Mouse (Mus musculus) urinary bladder, postnatal 25 days (tissue): ENCODE results near the gene Tpi1.
"Not testable (repeated sequence)": the region's sequence is repeated elsewhere in the genome, so short reads cannot be mapped to it uniquely, and the experiment has no call there.

ENCODE experiments used
- DNase-seq: peaks from one replicate; pipeline ENCODE4 v3.0.0; 2022; ENCODE audit warnings: low spot score

Gene Tpi1

GRCm38 (mm10) chr6:124809052-124809774 lies 4.9 kb downstream of the Tpi1 start:
- DNase-seq, result peak; percentile 77

GRCm38 (mm10) chr6:124808358-124809012 lies 5.6 kb downstream of the Tpi1 start, which contains the start of gene Spsb2:
Gene Spsb2, plus strand, starts transcription at chr6:124808661.
- peak; percentile 72 for DNase-seq

- no peak for DNase-seq
These were observed 6.1 kb downstream of the Tpi1 start for GRCm38 (mm10) chr6:124807986-124808357.

GRCm38 (mm10) chr6:124807366-124807765 lies 6.7 kb downstream of the Tpi1 start:
- no peak for DNase-seq

- DNase-seq, result no peak
These were observed 7.5 kb downstream of the Tpi1 start for GRCm38 (mm10) chr6:124806446-124807140.

GRCm38 (mm10) chr6:124805341-124806321 lies 8.5 kb downstream of the Tpi1 start:
- DNase-seq, result peak; percentile 96

- DNase-seq, result no peak
These were observed 9.8 kb downstream of the Tpi1 start for GRCm38 (mm10) chr6:124804341-124804740.

GRCm38 (mm10) chr6:124803691-124804090 lies 10.4 kb downstream of the Tpi1 start:
- not testable (repeated sequence) for DNase-seq

- DNase-seq, result no peak
These were observed 11.0 kb downstream of the Tpi1 start for GRCm38 (mm10) chr6:124803061-124803460.

- DNase-seq, result not testable (repeated sequence)
These were observed 11.7 kb downstream of the Tpi1 start for GRCm38 (mm10) chr6:124802400-124802799.

- no peak for DNase-seq
These were observed 17.9 kb downstream of the Tpi1 start for GRCm38 (mm10) chr6:124796200-124796599.

- no peak for DNase-seq
These were observed 18.3 kb downstream of the Tpi1 start for GRCm38 (mm10) chr6:124795781-124796180.

GRCm38 (mm10) chr6:124791911-124792310 lies 22.2 kb downstream of the Tpi1 start:
- DNase-seq, result no peak

GRCm38 (mm10) chr6:124790121-124790520 lies 24.0 kb downstream of the Tpi1 start:
- no peak for DNase-seq

GRCm38 (mm10) chr6:124789519-124789918 lies 24.6 kb downstream of the Tpi1 start:
- no peak for DNase-seq

GRCm38 (mm10) chr6:124787722-124788121 lies 26.4 kb downstream of the Tpi1 start:
- DNase-seq, result no peak

- DNase-seq, result no peak
These were observed 27.2 kb downstream of the Tpi1 start for GRCm38 (mm10) chr6:124786756-124787420.

- DNase-seq, result no peak
These were observed 31.7 kb downstream of the Tpi1 start for GRCm38 (mm10) chr6:124782436-124782835.

GRCm38 (mm10) chr6:124780917-124781316 lies 33.2 kb downstream of the Tpi1 start:
- DNase-seq, result no peak

GRCm38 (mm10) chr6:124779984-124780416 lies 34.1 kb downstream of the Tpi1 start:
- no peak for DNase-seq
